Mouse (Mus musculus) urinary bladder, adult 18-20 months (tissue): ENCODE results near the gene Rab40c.
A peak's percentile ranks its signal among the peaks of the same experiment; 100 is the strongest.

ENCODE experiments used
- DNase-seq, 2 experiments: peaks; one replicate each; pipeline ENCODE4 v3.0.0; 2022; ENCODE audit warnings: low spot score in 2 of 2, mixed read lengths in 2 of 2

The Rab40c gene

GRCm38 (mm10) chr17:25919144-25919785, at the start of gene Rab40c:
TSS of gene Rab40c (minus strand) at chr17:25919727.
- peak in 1 of 2 experiments; percentile 44 for DNase-seq

- no peak for DNase-seq
Observed at GRCm38 (mm10) chr17:25968176-25968575, 48.6 kb upstream of the Rab40c start.

GRCm38 (mm10) chr17:25967652-25968051, 48.1 kb upstream of the Rab40c start:
- DNase-seq, result no peak

GRCm38 (mm10) chr17:25964271-25964670, 44.7 kb upstream of the Rab40c start:
- no peak for DNase-seq

- DNase-seq, result no peak
Observed at GRCm38 (mm10) chr17:25962413-25962905, 42.9 kb upstream of the Rab40c start.

- DNase-seq, result no peak
Observed at GRCm38 (mm10) chr17:25961566-25961965, 42.0 kb upstream of the Rab40c start.

- DNase-seq, result no peak
Observed at GRCm38 (mm10) chr17:25959630-25960467, 40.3 kb upstream of the Rab40c start.

- no peak for DNase-seq
Observed at GRCm38 (mm10) chr17:25958771-25959494, 39.4 kb upstream of the Rab40c start.

GRCm38 (mm10) chr17:25957586-25958051, 38.1 kb upstream of the Rab40c start:
- DNase-seq, result no peak

GRCm38 (mm10) chr17:25956631-25957030, 37.1 kb upstream of the Rab40c start:
- no peak for DNase-seq

GRCm38 (mm10) chr17:25956201-25956600, 36.7 kb upstream of the Rab40c start:
- no peak for DNase-seq

GRCm38 (mm10) chr17:25955736-25956135, 36.2 kb upstream of the Rab40c start:
- no peak for DNase-seq

GRCm38 (mm10) chr17:25954671-25955070, 35.1 kb upstream of the Rab40c start:
- no peak for DNase-seq

GRCm38 (mm10) chr17:25953161-25953560, 33.6 kb upstream of the Rab40c start:
- DNase-seq, result no peak

GRCm38 (mm10) chr17:25951803-25952623, 32.5 kb upstream of the Rab40c start, which contains the start of gene A930017K11Rik:
TSS of gene A930017K11Rik (minus strand) at chr17:25952565.
- no peak for DNase-seq

GRCm38 (mm10) chr17:25951225-25951802, 31.8 kb upstream of the Rab40c start:
- peak in 1 of 2 experiments; percentile 26 for DNase-seq

GRCm38 (mm10) chr17:25950706-25951105, 31.2 kb upstream of the Rab40c start:
- DNase-seq, result no peak

- no peak for DNase-seq
Observed at GRCm38 (mm10) chr17:25949981-25950380, 30.5 kb upstream of the Rab40c start.

- no peak for DNase-seq
Observed at GRCm38 (mm10) chr17:25948051-25948450, 28.5 kb upstream of the Rab40c start.

- DNase-seq, result no peak
Observed at GRCm38 (mm10) chr17:25947576-25947975, 28.0 kb upstream of the Rab40c start.

- DNase-seq, result no peak
Observed at GRCm38 (mm10) chr17:25946891-25947290, 27.4 kb upstream of the Rab40c start.
